Mouse (Mus musculus): Measurements from ENCODE around the gene Fpgs.

Gene Fpgs

GRCm38 (mm10) chr2:32704021-32704421 lies at the start of gene Fpgs:
Gene Fpgs, minus strand, starts transcription at chr2:32704145.
- no peak for DNase-seq (ENCODE audit: low read depth, low spot score)

- no peak for DNase-seq (ENCODE audit: low read depth, low spot score)
Measured at GRCm38 (mm10) chr2:32752181-32752580, 48.2 kb upstream of the Fpgs start.

DNA sequence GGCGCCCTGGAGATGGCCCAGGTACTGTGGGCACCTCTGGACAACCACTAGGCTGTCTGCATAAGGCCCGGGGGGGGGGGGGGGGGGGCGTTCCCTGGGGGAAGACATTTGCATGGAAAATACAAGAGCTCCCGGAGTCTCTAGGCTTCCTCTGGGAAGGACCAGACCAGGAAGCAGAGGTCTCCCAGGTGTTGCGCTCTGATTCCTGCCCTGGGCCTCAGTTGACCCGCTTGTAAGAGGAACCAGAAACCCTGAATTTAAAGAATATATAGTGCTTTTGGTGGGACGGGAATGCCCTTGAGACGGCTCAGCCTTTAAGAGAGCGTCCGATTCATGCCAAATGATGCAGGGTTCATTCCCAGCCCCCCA lies 47.7 kb upstream of the Fpgs start:
- DNase-seq (ENCODE audit: low read depth, low spot score) = no peak

- peak; percentile 76 for DNase-seq (ENCODE audit: low read depth, low spot score)
Measured at GRCm38 (mm10) chr2:32750887-32751664, 47.1 kb upstream of the Fpgs start.

- peak; percentile 31 for DNase-seq (ENCODE audit: low read depth, low spot score)
Measured at GRCm38 (mm10) chr2:32750199-32750598, 46.3 kb upstream of the Fpgs start.

- DNase-seq (ENCODE audit: low read depth, low spot score) = no peak
Measured at GRCm38 (mm10) chr2:32749082-32749481, 45.1 kb upstream of the Fpgs start.

- DNase-seq (ENCODE audit: low read depth, low spot score) = no peak
Measured at GRCm38 (mm10) chr2:32744272-32744982, 40.5 kb upstream of the Fpgs start.

GRCm38 (mm10) chr2:32742173-32742531 lies 38.2 kb upstream of the Fpgs start:
- peak; percentile 45 for DNase-seq (ENCODE audit: low read depth, low spot score)

- DNase-seq (ENCODE audit: low read depth, low spot score) = peak; percentile 28
Measured at GRCm38 (mm10) chr2:32741273-32742172, 37.6 kb upstream of the Fpgs start.

DNA sequence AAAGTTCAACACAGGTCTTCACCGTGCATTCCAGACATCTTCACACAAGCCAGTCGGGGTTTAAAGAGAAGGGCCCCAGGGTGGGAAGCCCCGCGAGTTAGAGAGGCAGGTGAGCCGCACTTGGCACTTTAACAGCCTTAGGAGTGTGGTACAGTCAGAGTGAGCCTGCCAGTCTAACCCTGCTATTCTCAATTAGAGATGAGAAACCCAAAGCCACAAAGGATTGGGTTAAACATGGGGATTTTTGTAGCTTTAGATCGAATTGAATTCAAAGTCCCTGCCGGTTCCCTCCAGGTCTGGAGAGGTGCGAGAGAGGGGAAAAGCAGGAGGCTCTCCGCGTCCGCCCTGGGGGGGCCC lies 36.9 kb upstream of the Fpgs start, which contains the start of gene 6330409D20Rik:
Gene 6330409D20Rik (minus strand): TSS at position 101 of the 357 bp plus-strand sequence.
- no peak for DNase-seq (ENCODE audit: low read depth, low spot score)

- no peak for DNase-seq (ENCODE audit: low read depth, low spot score)
Measured at GRCm38 (mm10) chr2:32739311-32739710, 35.4 kb upstream of the Fpgs start.

DNA sequence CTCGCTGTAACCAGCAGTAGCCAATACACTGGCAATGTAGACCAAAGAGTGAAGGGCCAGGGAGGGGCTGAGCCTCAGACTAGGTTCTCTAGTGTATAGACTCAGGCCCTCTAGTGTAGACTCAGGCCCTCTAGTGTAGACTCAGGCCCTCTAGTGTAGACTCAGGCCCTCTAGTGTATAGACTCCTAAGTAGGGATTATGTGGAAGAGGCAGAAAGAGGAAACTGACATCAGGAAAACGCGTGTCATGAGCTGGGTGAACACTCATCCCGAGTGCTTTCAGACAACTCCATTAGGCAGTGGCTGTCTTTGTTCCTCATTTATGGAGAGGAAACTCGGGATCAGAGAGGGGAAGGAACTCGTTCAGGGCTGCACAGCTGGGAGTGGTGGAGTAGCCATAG lies 33.1 kb upstream of the Fpgs start:
- no peak for DNase-seq (ENCODE audit: low read depth, low spot score)

- DNase-seq (ENCODE audit: low read depth, low spot score) = no peak
Measured at GRCm38 (mm10) chr2:32736306-32736829, 32.4 kb upstream of the Fpgs start.

DNA sequence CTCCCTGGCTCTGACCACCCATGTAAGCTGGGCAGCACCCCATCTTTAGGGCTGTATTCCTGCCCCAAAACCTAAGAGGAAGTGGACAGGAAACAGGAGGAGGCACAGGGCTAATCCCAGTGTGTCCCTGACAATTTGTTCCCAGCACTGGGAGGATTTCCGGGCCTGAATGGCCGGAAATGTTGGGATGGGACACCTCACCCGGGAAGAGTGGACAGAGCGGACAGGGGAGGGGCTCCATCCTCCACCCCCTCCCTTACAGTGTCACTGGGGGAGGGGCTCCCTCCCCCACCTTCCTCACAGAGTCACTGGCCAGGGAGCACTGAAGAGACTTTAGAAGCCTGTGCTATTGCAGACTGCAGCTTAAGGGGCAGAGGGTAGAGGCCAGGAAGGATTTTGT lies 31.0 kb upstream of the Fpgs start:
- DNase-seq (ENCODE audit: low read depth, low spot score) = no peak

GRCm38 (mm10) chr2:32734480-32734879 lies 30.5 kb upstream of the Fpgs start:
- DNase-seq (ENCODE audit: low read depth, low spot score) = peak; percentile 28

- DNase-seq (ENCODE audit: low read depth, low spot score) = no peak
Measured at GRCm38 (mm10) chr2:32732695-32733094, 28.8 kb upstream of the Fpgs start.

DNA sequence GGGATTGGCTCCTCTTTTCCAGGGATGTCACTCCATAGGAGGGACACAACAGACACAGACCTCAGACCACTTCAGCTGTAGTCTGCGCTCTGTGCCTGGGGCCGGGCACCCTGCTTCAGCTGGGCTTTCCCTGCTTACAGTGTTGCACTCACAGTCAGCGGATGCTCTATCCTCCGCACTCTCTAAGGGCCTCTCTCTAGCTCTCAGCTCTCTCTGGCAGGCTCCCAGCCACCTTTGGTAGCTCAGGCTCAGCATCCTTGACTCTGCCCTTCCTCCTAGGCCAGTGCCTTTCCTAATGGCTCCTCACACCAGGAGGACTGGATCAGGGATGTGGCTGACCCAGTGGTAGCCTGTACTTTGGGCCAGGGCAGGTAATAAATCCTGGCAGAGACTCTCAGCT lies 28.0 kb upstream of the Fpgs start:
- no peak for DNase-seq (ENCODE audit: low read depth, low spot score)

DNA sequence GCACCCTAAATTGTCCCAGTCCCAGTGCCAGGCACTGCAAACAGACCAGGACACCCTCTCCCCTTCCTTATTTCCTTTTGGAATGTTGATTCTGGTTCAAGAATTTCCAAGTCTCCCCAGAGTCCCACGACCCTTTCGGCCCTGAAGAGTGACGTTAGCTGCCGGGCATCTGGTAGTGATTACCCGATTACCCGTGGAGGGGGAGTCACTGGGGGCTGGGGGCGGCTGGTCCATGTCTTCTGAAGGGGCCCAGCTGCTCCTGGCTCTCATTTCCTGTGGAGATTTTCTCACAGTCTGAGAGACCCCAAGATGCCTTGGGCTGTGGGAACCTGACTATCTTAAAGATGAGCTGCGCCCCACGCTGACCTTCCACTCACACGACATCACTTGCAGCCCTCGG lies 26.9 kb upstream of the Fpgs start:
- DNase-seq (ENCODE audit: low read depth, low spot score) = no peak

DNA sequence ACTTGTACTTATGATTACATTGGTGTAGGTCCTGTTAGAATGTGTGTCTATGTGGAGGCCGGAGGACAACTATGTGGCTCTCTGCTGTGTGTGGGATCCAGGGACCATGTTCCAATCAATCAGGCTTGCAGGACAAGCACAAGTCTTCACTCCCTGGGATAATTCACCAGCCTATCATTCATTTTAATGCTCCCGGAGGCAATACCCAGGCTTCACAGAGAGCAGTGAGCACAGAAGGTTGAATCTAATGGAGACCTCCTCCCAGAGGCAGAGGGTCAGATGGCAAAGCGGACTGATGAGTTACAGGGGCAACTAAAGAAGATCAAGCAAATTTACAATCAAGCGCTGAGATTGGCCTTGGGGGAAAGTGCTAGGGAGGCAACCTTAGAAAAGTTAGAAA lies 25.6 kb upstream of the Fpgs start:
- DNase-seq (ENCODE audit: low read depth, low spot score) = no peak

DNA sequence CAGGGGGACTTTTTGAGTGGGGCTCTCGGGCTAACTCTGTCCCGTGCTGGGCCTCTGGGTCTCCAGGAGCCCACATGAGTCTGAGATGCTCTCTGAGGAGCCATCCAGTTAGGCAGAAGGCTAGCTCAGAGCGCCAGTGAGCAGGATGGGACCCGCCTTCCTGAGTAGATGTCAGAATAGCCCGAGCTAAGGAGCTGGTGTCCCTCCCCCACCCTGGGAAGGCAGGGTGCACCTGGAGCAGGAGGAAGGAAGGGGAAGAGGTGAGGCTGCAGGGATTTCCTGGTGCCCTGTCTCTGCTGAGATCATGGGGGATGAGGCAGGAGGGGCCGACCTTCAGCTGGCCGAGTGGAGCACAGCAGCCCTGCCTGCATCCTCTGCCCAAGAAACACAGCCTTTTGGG lies 24.5 kb upstream of the Fpgs start:
- no peak for DNase-seq (ENCODE audit: low read depth, low spot score)

- DNase-seq (ENCODE audit: low read depth, low spot score) = peak; percentile 99
Measured at GRCm38 (mm10) chr2:32727435-32727834, 23.5 kb upstream of the Fpgs start.

Measured in ES-CJ7 (cell line).